Mouse (Mus musculus) cerebellum, adult 9-11 months (tissue): ENCODE measurements at regions not wholly inside any gene's neighbourhood (a gene's known extent, or its start where the extent isn't known, plus 50 kb on each side); places are given as distances from the start of the nearest gene placed in this dataset.

ENCODE experiments used
- DNase-seq: peaks from one replicate; pipeline ENCODE4 v3.0.0; 2022

- no peak for DNase-seq
Measured at GRCm38 (mm10) chr10:111900723-111901716, 71.4 kb upstream of the Krr1 start.

GRCm38 (mm10) chr10:111903956-111904355, 68.5 kb upstream of the Krr1 start:
- peak; percentile 23 for DNase-seq

- peak; percentile 90 for DNase-seq
Measured at GRCm38 (mm10) chr10:111907836-111908235, 64.6 kb upstream of the Krr1 start.

GRCm38 (mm10) chr10:111912561-111912960, 59.9 kb upstream of the Krr1 start:
- peak; percentile 84 for DNase-seq

GRCm38 (mm10) chr10:111913066-111913785, 59.2 kb upstream of the Krr1 start:
- no peak for DNase-seq

- DNase-seq: no peak
Measured at GRCm38 (mm10) chr10:111914231-111914630, 58.2 kb upstream of the Krr1 start.

- DNase-seq: no peak
Measured at GRCm38 (mm10) chr10:111918071-111918507, 54.4 kb upstream of the Krr1 start.

- DNase-seq: no peak
Measured at GRCm38 (mm10) chr10:111919475-111919874, 53.0 kb upstream of the Krr1 start.

GRCm38 (mm10) chr10:111921492-111921891, 51.0 kb upstream of the Krr1 start:
- no peak for DNase-seq
